Mouse (Mus musculus): ENCODE data around the gene Vmn1r158. TPM values are rescaled to one million over a fixed set of nuclear protein-coding genes. Genes with fewer than 3 reads are reported as not detected.

Gene Vmn1r158
- polyA plus RNA-seq (2017; shearing (Covaris generic)), result under 1 TPM in 1 of 2 experiments, not detected in 1; 0.31 TPM

DNA sequence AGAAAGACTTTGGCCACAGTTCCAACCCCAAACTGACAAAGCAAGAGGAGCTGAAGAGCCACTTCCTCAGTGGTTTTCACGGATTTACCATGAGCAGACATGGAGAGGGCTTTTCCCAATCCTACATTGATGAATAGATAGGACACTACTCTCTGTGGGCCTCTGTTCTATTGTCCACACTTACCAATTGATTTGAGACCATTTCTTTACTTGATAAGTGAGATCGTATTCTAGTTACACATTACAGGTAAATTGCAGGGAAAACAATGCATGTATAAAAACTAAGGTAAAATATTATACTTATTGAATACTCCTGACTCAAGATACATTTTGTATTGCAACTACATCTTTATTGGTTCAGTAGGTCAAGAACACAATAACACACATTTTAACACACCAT lies at the start of gene Vmn1r158:
Gene Vmn1r158, minus strand, starts transcription at position 101 of the 400 bp plus-strand sequence.

DNA sequence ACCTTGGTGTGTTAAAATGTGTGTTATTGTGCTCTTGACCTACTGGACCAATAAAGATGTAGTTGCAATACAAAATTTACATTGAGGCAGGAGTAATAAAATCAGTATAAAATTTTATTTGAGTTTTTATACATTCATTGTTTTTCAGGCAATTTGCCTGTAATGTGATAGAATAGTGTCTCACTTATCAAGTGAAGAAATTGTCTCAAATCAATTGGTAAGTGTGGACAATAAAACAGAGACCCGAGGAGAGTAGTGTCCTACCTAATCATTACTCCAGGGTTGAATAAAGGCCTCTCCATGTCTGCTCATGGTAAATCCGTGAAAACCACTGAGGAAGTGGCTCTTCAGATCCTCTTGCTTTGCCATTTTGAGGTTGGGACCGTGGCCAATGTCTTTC lies 29.2 kb downstream of the Vmn1r158 start, which contains the start of gene Vmn1r157:
Gene Vmn1r157, plus strand, starts transcription at position 301 of the 400 bp plus-strand sequence.

Other genes with a start within 250 kb of the Vmn1r158 start
- not detected for gene Gm4201, start 225.4 kb downstream of the Vmn1r158 start, polyA plus RNA-seq (2017; shearing (Covaris generic))
- gene Gm4565, start 202.7 kb downstream of the Vmn1r158 start, polyA plus RNA-seq (2017; shearing (Covaris generic)), result under 1 TPM in 1 of 2 experiments, not detected in 1; 0.36 TPM
- gene Vmn1r155, start 132.8 kb downstream of the Vmn1r158 start, polyA plus RNA-seq (2017; shearing (Covaris generic)), result under 1 TPM; 0.27 to 0.29 TPM
- gene Gm8693, start 98.5 kb downstream of the Vmn1r158 start, polyA plus RNA-seq (2017; shearing (Covaris generic)), result not detected
- under 1 TPM in 1 of 2 experiments, not detected in 1; 0.27 TPM for gene Gm4567, start 71.1 kb downstream of the Vmn1r158 start, polyA plus RNA-seq (2017; shearing (Covaris generic))
- gene Vmn1r157, start 29.1 kb downstream of the Vmn1r158 start, polyA plus RNA-seq (2017; shearing (Covaris generic)), result 1 to 10 TPM in 1 of 2 experiments, not detected in 1; 1.1 TPM
- gene Vmn1r159, start 52.8 kb upstream of the Vmn1r158 start, polyA plus RNA-seq (2017; shearing (Covaris generic)), result not detected
- gene Vmn1r160, start 80.4 kb upstream of the Vmn1r158 start, polyA plus RNA-seq (2017; shearing (Covaris generic)), result not detected
- gene Gm4214, start 193.9 kb upstream of the Vmn1r158 start, polyA plus RNA-seq (2017; shearing (Covaris generic)), result not detected
- gene Gm4216, start 229.1 kb upstream of the Vmn1r158 start, polyA plus RNA-seq (2017; shearing (Covaris generic)), result not detected

Measured in activated CD4-positive, CD25-positive, alpha-beta regulatory T cell (primary cell).